Mouse (Mus musculus) intestine, embryonic 16.5 days (tissue): ENCODE data around the gene Stk25. TPM values are rescaled to one million over a fixed set of nuclear protein-coding genes. Genes with fewer than 3 reads are reported as not detected.

ENCODE experiments used
- ATAC-seq: fragments of 200-750 bp; cut with Nextera tagmentation; 2 replicates; pipeline ENCODE4 v1.8.0; 2017; ENCODE audit warnings: moderate TSS enrichment, moderate library complexity
- H3K27ac ChIP-seq: fragments of 300-500 bp; sonication (generic); 2 replicates; pipeline ENCODE4 v1.5.1; 2014; ENCODE audit warnings: mild to moderate bottlenecking, low read length
- H3K27me3 ChIP-seq: fragments of 300-500 bp; sonication (generic); replicated peaks from 2 replicates; pipeline ENCODE4 v1.6.1; 2014; ENCODE audit warnings: low read length, control low read depth, mixed read lengths; ENCODE audit not compliant: control insufficient read depth, insufficient read depth
- H3K36me3 ChIP-seq: fragments of 300-500 bp; sonication (generic); 2 replicates; pipeline ENCODE4 v1.6.1; 2014; ENCODE audit warnings: low read length, control low read depth; ENCODE audit not compliant: control insufficient read depth, insufficient read depth
- H3K4me1 ChIP-seq: fragments of 300-500 bp; sonication (generic); 2 replicates; pipeline ENCODE4 v1.6.1; 2014; ENCODE audit warnings: low read length, control low read depth, mixed read lengths; ENCODE audit not compliant: control insufficient read depth, insufficient read depth
- H3K4me2 ChIP-seq: fragments of 300-500 bp; sonication (generic); 2 replicates; pipeline ENCODE4 v1.6.1; 2014; ENCODE audit warnings: low read depth, low read length, control low read depth
- H3K4me3 ChIP-seq: fragments of 300-500 bp; sonication (generic); 2 replicates; pipeline ENCODE4 v1.5.1; 2014; ENCODE audit warnings: mild to moderate bottlenecking, low read length
- H3K9ac ChIP-seq: fragments of 300-500 bp; sonication (generic); 2 replicates; pipeline ENCODE4 v1.6.1; 2014; ENCODE audit warnings: low read depth, low read length
- H3K9me3 ChIP-seq: fragments of 300-500 bp; sonication (generic); 2 replicates; pipeline ENCODE4 v1.6.1; 2016; ENCODE audit warnings: low read length, control low read depth; ENCODE audit not compliant: control insufficient read depth
- WGBS: fragments of 180-500 bp; shearing (Covaris S2); extraction: QIAGEN DNeasy Blood & Tissue Kit; methylation state at CpG from one replicate; pipeline ENCODE4 v1.1.7; 2014; 5-methylcytosine and 5-hydroxymethylcytosine counted together
- polyA plus RNA-seq: library from polyadenylated mRNA; unstranded; fragments of >200 nt; fragmentation: Nextera tagmentation; extraction: Ambion mirVana; gene quantifications from 2 replicates; pipeline ENCODE4 v1.2.1, GENCODE M21; 2015

The Stk25 gene
- polyA plus RNA-seq, 1 experiment from 2014 or later: 164 TPM

DNA sequence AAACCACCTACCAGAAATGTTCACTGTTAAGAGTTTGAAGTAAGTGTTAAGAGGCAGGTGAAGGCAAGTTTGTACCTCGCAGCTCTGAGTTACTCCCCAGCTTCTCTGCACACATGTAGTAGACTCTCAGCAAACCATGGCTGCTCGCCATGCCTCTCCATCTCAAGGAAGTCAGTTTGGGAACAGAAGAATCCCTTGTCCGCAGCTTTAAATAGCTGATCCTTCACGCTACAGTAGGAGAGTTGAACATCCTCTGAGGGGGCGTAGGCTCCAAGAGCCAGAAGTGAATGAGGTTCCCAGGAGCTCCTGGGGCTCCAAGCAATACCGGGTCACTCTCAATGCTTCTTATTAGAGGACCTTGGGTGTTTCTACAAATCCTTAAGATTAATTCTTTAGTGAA is 62.5 kb downstream of the Stk25 start:
- no peaks in the 10 kb centered on the region for H3K9me3 ChIP-seq
- H3K27me3 ChIP-seq: no peaks in the 10 kb centered on the region
- ATAC-seq: no peak
- H3K27ac ChIP-seq: no peak overlapping the region
- no peak overlapping the region for H3K4me3 ChIP-seq
- H3K36me3 ChIP-seq: no peaks in the 10 kb centered on the region
- no peak overlapping the region for H3K4me2 ChIP-seq
- no peaks in the 10 kb centered on the region for H3K4me1 ChIP-seq
- 79% methylated on average over 6 of the region's 6 CpGs for WGBS
- H3K9ac ChIP-seq: no peak overlapping the region

- Histone ChIP-seq H3K9me3 (no peaks in the 10 kb centered on the region), H3K27ac (no peak overlapping the region), H3K9ac (no peak overlapping the region), H3K4me1 (no peaks in the 10 kb centered on the region), H3K27me3 (no peaks in the 10 kb centered on the region), H3K4me3 (no peak overlapping the region), H3K36me3 (no peaks in the 10 kb centered on the region), H3K4me2 (no peak overlapping the region)
- ATAC-seq: no peak
These were observed 64.5 kb downstream of the Stk25 start for GRCm38 (mm10) chr1:93593960-93594359.

DNA sequence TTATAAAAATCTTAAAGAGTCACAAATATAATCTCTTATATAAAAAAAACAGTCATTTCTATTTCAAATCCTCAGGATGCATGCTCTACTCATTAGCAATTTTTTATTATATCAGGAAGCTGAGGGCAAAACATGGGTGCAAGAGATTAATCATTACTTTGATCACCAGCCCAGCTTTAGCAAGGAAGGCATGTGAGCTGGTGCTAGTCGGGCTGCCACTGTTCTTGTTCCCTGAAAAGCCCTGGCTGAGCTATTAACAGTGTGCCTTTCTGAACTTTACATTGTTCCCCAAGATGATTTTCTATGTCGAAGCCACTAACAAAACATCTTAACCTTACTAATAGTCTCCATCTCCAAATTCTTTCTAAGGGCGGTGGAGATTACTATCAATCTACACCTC is 70.1 kb downstream of the Stk25 start:
- no peaks in the 10 kb centered on the region for H3K4me1 ChIP-seq
- H3K4me2 ChIP-seq: no peak overlapping the region
- WGBS: 75% methylated on average over 3 of the region's 3 CpGs
- no peak overlapping the region for H3K9ac ChIP-seq
- no peak overlapping the region for H3K27ac ChIP-seq
- no peaks in the 10 kb centered on the region for H3K27me3 ChIP-seq
- H3K9me3 ChIP-seq: no peaks in the 10 kb centered on the region
- H3K4me3 ChIP-seq: no peak overlapping the region
- no peak for ATAC-seq
- H3K36me3 ChIP-seq: peaks cover 2% of the 10 kb centered on the region; the same call in 1 of the 2 replicates

- Histone ChIP-seq H3K36me3 (peaks cover 2% of the 10 kb centered on the region; the same call in 1 of the 2 replicates), H3K9ac (no peak overlapping the region), H3K9me3 (no peaks in the 10 kb centered on the region), H3K4me3 (no peak overlapping the region), H3K27me3 (no peaks in the 10 kb centered on the region), H3K27ac (no peak overlapping the region), H3K4me1 (no peaks in the 10 kb centered on the region), H3K4me2 (no peak overlapping the region)
- ATAC-seq: no peak
- WGBS: 96% methylated on average over 7 of the region's 7 CpGs
These were observed 76.9 kb downstream of the Stk25 start for GRCm38 (mm10) chr1:93581545-93581944.

DNA sequence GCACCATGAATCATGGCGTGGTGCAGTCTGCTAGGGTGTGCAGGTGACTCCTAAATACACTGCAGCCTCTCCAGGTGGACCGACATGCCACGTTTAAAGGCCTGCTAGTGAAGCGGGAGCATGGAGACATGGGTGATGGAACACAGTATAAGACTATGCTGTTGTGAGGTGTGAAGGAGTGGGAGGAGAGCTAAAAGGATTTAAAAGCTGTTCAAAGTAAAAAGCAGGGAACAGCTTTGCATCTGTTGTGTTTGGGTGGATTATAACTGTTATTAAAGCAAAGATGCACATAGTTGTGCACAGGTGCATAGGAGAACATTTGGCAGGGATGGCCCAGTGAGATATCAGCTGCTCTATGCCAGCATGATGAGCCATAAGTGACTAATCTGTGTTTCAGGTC is 80.6 kb downstream of the Stk25 start:
- 86% methylated on average over 4 of the region's 4 CpGs for WGBS
- no peaks in the 10 kb centered on the region for H3K36me3 ChIP-seq
- H3K4me1 ChIP-seq: no peaks in the 10 kb centered on the region
- no peak overlapping the region for H3K9ac ChIP-seq
- no peak overlapping the region for H3K4me3 ChIP-seq
- no peak overlapping the region for H3K27ac ChIP-seq
- no peaks in the 10 kb centered on the region for H3K9me3 ChIP-seq
- no peak overlapping the region for H3K4me2 ChIP-seq
- H3K27me3 ChIP-seq: no peaks in the 10 kb centered on the region
- ATAC-seq: no peak

- H3K4me2 ChIP-seq: no peak overlapping the region
- H3K27ac ChIP-seq: no peak overlapping the region
- no peak overlapping the region for H3K9ac ChIP-seq
- ATAC-seq: no peak
- WGBS: 80% methylated on average over 3 of the region's 3 CpGs
- no peaks in the 10 kb centered on the region for H3K27me3 ChIP-seq
- H3K4me1 ChIP-seq: no peaks in the 10 kb centered on the region
- no peak overlapping the region for H3K4me3 ChIP-seq
- H3K36me3 ChIP-seq: no peaks in the 10 kb centered on the region
- H3K9me3 ChIP-seq: no peaks in the 10 kb centered on the region
These were observed 81.4 kb downstream of the Stk25 start for GRCm38 (mm10) chr1:93577066-93577465.

Other genes starting within 250 kb of the Stk25 start
- 146 and 159 TPM in 2 replicates for gene Hdlbp, start 179.8 kb downstream of the Stk25 start, polyA plus RNA-seq
- 5.1 and 6.7 TPM in 2 replicates for gene Farp2, start 146.6 kb downstream of the Stk25 start, polyA plus RNA-seq
- 44.7 and 53.0 TPM in 2 replicates for gene Bok, start 27.0 kb upstream of the Stk25 start, polyA plus RNA-seq
- 64.9 and 69.1 TPM in 2 replicates for gene Atg4b, start 92.8 kb upstream of the Stk25 start, polyA plus RNA-seq
- gene Thap4, start 96.2 kb upstream of the Stk25 start, polyA plus RNA-seq: 85.9 and 88.1 TPM in 2 replicates
- gene Dtymk, start 143.3 kb upstream of the Stk25 start, polyA plus RNA-seq: 176 and 191 TPM in 2 replicates
- gene Ing5, start 145.3 kb upstream of the Stk25 start, polyA plus RNA-seq: 15.9 TPM in 2 replicates
- 15.8 and 16.9 TPM in 2 replicates for gene D2hgdh, start 166.2 kb upstream of the Stk25 start, polyA plus RNA-seq
- 0.12 and 0.13 TPM in 2 replicates for gene Gal3st2, start 202.6 kb upstream of the Stk25 start, polyA plus RNA-seq